Mouse (Mus musculus): ENCODE measurements around the gene Hoxd8. TPM values are rescaled to one million over a fixed set of nuclear protein-coding genes. Genes with fewer than 3 reads are reported as not detected.
A peak's percentile ranks its signal among the peaks of the same experiment; 100 is the strongest.

Gene Hoxd8
- polyA plus RNA-seq, 1 experiment from 2014 or later, result 2.7 TPM

DNA sequence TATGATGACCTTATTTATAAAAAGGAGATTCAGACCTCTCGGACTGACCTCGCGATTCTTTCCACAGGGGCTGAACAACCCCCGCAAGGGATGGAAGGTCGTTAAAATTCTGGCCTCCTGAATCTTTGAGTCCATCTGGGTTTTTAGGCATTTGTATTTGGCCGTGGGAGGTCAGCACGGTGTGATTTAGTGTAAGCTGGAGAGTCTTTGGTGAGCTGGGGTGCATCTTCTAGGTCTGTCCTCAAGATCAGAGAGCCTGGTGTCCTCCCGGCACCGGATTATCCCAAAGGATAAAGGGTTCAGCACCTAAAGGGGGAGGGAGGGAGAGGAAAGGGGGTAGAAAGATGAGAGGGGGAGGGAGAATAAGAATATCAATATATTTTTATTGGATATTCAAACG is 1.1 kb upstream of the Hoxd8 start:
- Histone ChIP-seq H3K4me2 (replicated peaks; ENCODE audit: low read depth) (no peak overlapping the region), H3K9me3 (ENCODE audit: control insufficient read depth) (no peaks in the 10 kb centered on the region), H3K36me3 (ENCODE audit: control insufficient read depth, insufficient read depth) (no peaks in the 10 kb centered on the region), H3K4me3 (ENCODE audit: low read depth, low read length) (no peak overlapping the region), H3K4me1 (replicated peaks; ENCODE audit: control insufficient read depth, insufficient read depth, low read length) (0 out of 2 replicates have a peak, but pooled peaks cover 2% of the 10 kb centered on the region), H3K9ac (ENCODE audit: low read depth, low read length) (no peak overlapping the region), H3K27ac (ENCODE audit: low read depth, low read length) (no peak overlapping the region), H3K27me3 (replicated peaks; ENCODE audit: control insufficient read depth, insufficient read depth, low read length) (peaks cover 94% of the 10 kb centered on the region)
- WGBS, result 32% methylated on average over 10 of the region's 10 CpGs
- ATAC-seq, result no peak
- TF ChIP-seq CTCF (IDR thresholded peaks at IDR 0.05; ENCODE audit: low read depth), result no peak

GRCm38 (mm10) chr2:74703720-74704392 is 559 bp upstream of the Hoxd8 start:
- H3K27me3 ChIP-seq (replicated peaks; ENCODE audit: control insufficient read depth, insufficient read depth, low read length), result peaks cover 95% of the 10 kb centered on the region
- no peaks in the 10 kb centered on the region for H3K9me3 ChIP-seq (ENCODE audit: control insufficient read depth)
- H3K9ac ChIP-seq (ENCODE audit: low read depth, low read length), result no peak overlapping the region
- 15% methylated on average over 26 of the region's 26 CpGs for WGBS
- H3K4me1 ChIP-seq (replicated peaks; ENCODE audit: control insufficient read depth, insufficient read depth, low read length), result no peaks in the 10 kb centered on the region
- H3K36me3 ChIP-seq (ENCODE audit: control insufficient read depth, insufficient read depth), result no peaks in the 10 kb centered on the region
- ATAC-seq, result no peak
- H3K4me3 ChIP-seq (ENCODE audit: low read depth, low read length), result peak overlapping the region; percentile 55; the same call in 1 of the 2 replicates
- H3K4me2 ChIP-seq (replicated peaks; ENCODE audit: low read depth), result peak overlapping the region; percentile 78; the same call in 1 of the 2 replicates
- TF ChIP-seq CTCF (IDR thresholded peaks at IDR 0.05; ENCODE audit: low read depth), result no peak
- no peak overlapping the region for H3K27ac ChIP-seq (ENCODE audit: low read depth, low read length)

- Histone ChIP-seq H3K9ac (ENCODE audit: low read depth, low read length) (peak overlapping the region; percentile 50), H3K4me2 (replicated peaks; ENCODE audit: low read depth) (peak overlapping the region; percentile 78), H3K27me3 (replicated peaks; ENCODE audit: control insufficient read depth, insufficient read depth, low read length) (peaks cover 95% of the 10 kb centered on the region), H3K9me3 (ENCODE audit: control insufficient read depth) (no peaks in the 10 kb centered on the region), H3K27ac (ENCODE audit: low read depth, low read length) (peak overlapping the region; percentile 60), H3K4me3 (ENCODE audit: low read depth, low read length) (peak overlapping the region; percentile 55), H3K36me3 (ENCODE audit: control insufficient read depth, insufficient read depth) (no peaks in the 10 kb centered on the region), H3K4me1 (replicated peaks; ENCODE audit: control insufficient read depth, insufficient read depth, low read length) (no peaks in the 10 kb centered on the region)
- 1% methylated on average over 27 of the region's 66 CpGs for WGBS
- TF ChIP-seq CTCF (IDR thresholded peaks at IDR 0.05; ENCODE audit: low read depth), result no peak
- ATAC-seq, result peak; percentile 42; the same call in 1 of the 2 replicates
Measured at GRCm38 (mm10) chr2:74704999-74705466, 618 bp downstream of the Hoxd8 start.

- peak overlapping the region; percentile 50 for H3K9ac ChIP-seq (ENCODE audit: low read depth, low read length)
- peak overlapping the region; percentile 60 for H3K27ac ChIP-seq (ENCODE audit: low read depth, low read length)
- peak overlapping the region; percentile 78 for H3K4me2 ChIP-seq (replicated peaks; ENCODE audit: low read depth)
- WGBS, result under 1% methylated on average over 61 of the region's 85 CpGs
- no peaks in the 10 kb centered on the region for H3K4me1 ChIP-seq (replicated peaks; ENCODE audit: control insufficient read depth, insufficient read depth, low read length)
- H3K4me3 ChIP-seq (ENCODE audit: low read depth, low read length), result peak overlapping the region; percentile 55
- no peak for TF ChIP-seq CTCF (IDR thresholded peaks at IDR 0.05; ENCODE audit: low read depth)
- no peaks in the 10 kb centered on the region for H3K9me3 ChIP-seq (ENCODE audit: control insufficient read depth)
- ATAC-seq, result peak; percentile 34; the same call in 1 of the 2 replicates
- peaks cover 95% of the 10 kb centered on the region for H3K27me3 ChIP-seq (replicated peaks; ENCODE audit: control insufficient read depth, insufficient read depth, low read length)
- H3K36me3 ChIP-seq (ENCODE audit: control insufficient read depth, insufficient read depth), result no peaks in the 10 kb centered on the region
Measured at GRCm38 (mm10) chr2:74705467-74706089, 1.2 kb downstream of the Hoxd8 start.

DNA sequence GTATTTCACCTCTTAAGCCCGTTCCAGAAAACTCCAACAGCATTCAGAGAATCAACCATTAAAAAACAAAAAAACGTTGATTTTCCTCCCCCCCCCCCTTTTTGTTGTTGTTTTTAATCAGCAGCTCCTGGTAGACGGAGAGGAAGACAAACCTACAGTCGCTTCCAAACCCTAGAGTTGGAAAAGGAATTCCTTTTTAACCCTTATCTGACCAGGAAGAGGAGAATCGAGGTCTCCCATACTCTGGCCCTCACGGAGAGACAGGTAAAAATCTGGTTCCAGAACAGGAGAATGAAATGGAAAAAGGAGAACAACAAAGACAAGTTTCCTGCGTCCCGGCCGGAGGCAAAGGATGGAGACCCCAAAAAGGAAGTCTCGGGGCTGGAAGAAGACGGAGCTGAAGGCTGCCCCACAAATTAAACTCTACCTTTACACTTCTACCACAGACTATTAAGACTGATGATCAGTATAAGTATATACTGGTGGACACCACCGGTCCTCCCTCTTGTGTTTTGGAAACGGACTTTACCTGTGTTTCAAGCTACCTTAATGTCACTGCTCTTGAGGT is 2.1 kb downstream of the Hoxd8 start:
- peaks cover 92% of the 10 kb centered on the region for H3K27me3 ChIP-seq (replicated peaks; ENCODE audit: control insufficient read depth, insufficient read depth, low read length)
- peak overlapping the region; percentile 55 for H3K4me3 ChIP-seq (ENCODE audit: low read depth, low read length)
- no peaks in the 10 kb centered on the region for H3K9me3 ChIP-seq (ENCODE audit: control insufficient read depth)
- no peak for ATAC-seq
- 10% methylated on average over 13 of the region's 13 CpGs for WGBS
- H3K36me3 ChIP-seq (ENCODE audit: control insufficient read depth, insufficient read depth), result no peaks in the 10 kb centered on the region
- no peak overlapping the region for H3K9ac ChIP-seq (ENCODE audit: low read depth, low read length)
- TF ChIP-seq CTCF (IDR thresholded peaks at IDR 0.05; ENCODE audit: low read depth), result no peak
- H3K4me1 ChIP-seq (replicated peaks; ENCODE audit: control insufficient read depth, insufficient read depth, low read length), result no peaks in the 10 kb centered on the region
- peak overlapping the region; percentile 78; the same call in 1 of the 2 replicates for H3K4me2 ChIP-seq (replicated peaks; ENCODE audit: low read depth)
- no peak overlapping the region for H3K27ac ChIP-seq (ENCODE audit: low read depth, low read length)

- Histone ChIP-seq H3K27me3 (replicated peaks; ENCODE audit: control insufficient read depth, insufficient read depth, low read length) (peaks cover 94% of the 10 kb centered on the region), H3K9ac (ENCODE audit: low read depth, low read length) (no peak overlapping the region), H3K4me3 (ENCODE audit: low read depth, low read length) (no peak overlapping the region), H3K4me1 (replicated peaks; ENCODE audit: control insufficient read depth, insufficient read depth, low read length) (no peaks in the 10 kb centered on the region), H3K9me3 (ENCODE audit: control insufficient read depth) (no peaks in the 10 kb centered on the region), H3K36me3 (ENCODE audit: control insufficient read depth, insufficient read depth) (no peaks in the 10 kb centered on the region), H3K4me2 (replicated peaks; ENCODE audit: low read depth) (0 out of 2 replicates have a peak overlapping the region, but pooled peaks have one; percentile 6), H3K27ac (ENCODE audit: low read depth, low read length) (no peak overlapping the region)
- 37% methylated on average over 7 of the region's 7 CpGs for WGBS
- ATAC-seq, result no peak
- no peak for TF ChIP-seq CTCF (IDR thresholded peaks at IDR 0.05; ENCODE audit: low read depth)
Measured at GRCm38 (mm10) chr2:74707599-74707998, 3.2 kb downstream of the Hoxd8 start.
